Mouse (Mus musculus): Measurements from ENCODE around the gene Nav2. TPM values are rescaled to one million over a fixed set of nuclear protein-coding genes. Genes with fewer than 3 reads are reported as not detected.

Nav2 gene
- total and polyA plus RNA-seq, 3 experiments, result 2.0 to 2.7 TPM; not detected in 1

- H3K4me1 ChIP-seq (ENCODE audit: control insufficient read depth in 1 of 2, insufficient read depth in 2 of 2, low read length in 2 of 2), result no peaks in the 10 kb centered on the region
- H3K27me3 ChIP-seq (ENCODE audit: control insufficient read depth in 1 of 2, insufficient read depth in 2 of 2, low read length in 2 of 2), result peaks cover 0 to 6% of the 10 kb centered on the region in 2 experiments; a peak in 2 of 4 replicates
- no peaks in the 10 kb centered on the region for H3K9me3 ChIP-seq (replicated peaks; ENCODE audit: insufficient read depth, low read length)
These were observed 304.5 kb downstream of the Nav2 start for GRCm38 (mm10) chr7:49213011-49213410.

DNA sequence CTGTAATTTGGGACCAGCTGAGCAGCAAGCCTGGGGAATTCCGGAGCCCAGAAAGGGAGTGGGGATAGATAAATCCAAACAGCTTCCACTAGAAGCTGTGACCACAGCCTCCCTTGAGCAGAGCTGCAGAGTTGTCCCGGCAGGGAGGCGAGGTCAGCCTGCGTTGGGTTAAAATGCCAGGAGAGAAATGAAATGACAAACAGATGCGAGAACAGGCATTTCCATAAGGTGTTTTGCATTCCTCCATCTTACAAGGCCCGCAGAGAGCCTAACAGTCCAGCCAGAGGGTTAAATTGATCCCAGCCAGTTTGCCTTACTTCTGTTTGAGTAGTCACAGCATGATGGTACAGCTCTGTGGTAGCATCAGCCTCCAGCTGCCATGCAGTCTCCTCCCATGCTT lies 309.3 kb downstream of the Nav2 start:
- no peak overlapping the region for H3K27ac ChIP-seq (ENCODE audit: control insufficient read depth, low read depth, low read length)
- peaks cover 0 to 14% of the 10 kb centered on the region in 2 experiments; a peak in 3 of 4 replicates for H3K27me3 ChIP-seq (ENCODE audit: control insufficient read depth in 1 of 2, insufficient read depth in 2 of 2, low read length in 2 of 2)

More at GRCm38 (mm10) chr7:49213011-49213410, 304.5 kb downstream of the Nav2 start:
- no peak overlapping the region for H3K4me3 ChIP-seq (ENCODE audit: control insufficient read depth in 1 of 2, insufficient read depth in 1 of 2, low read depth in 2 of 2, low read length in 2 of 2)
- no peak for TF ChIP-seq NRF1 (IDR thresholded peaks at IDR 0.05; ENCODE audit: insufficient read depth, low read depth, low read length, poor library complexity, severe bottlenecking)
- H3K9ac ChIP-seq (ENCODE audit: control insufficient read depth, low read depth, low read length, poor library complexity, severe bottlenecking), result no peak overlapping the region
- DNase-seq (ENCODE audit: low read depth, low spot score), result no peak
- no peaks in the 10 kb centered on the region for H3K79me2 ChIP-seq (ENCODE audit: control insufficient read depth, insufficient read depth, low read length, poor library complexity)
- no peak overlapping the region for H3K27ac ChIP-seq (ENCODE audit: control insufficient read depth, low read depth, low read length)
- no peaks in the 10 kb centered on the region for H3K36me3 ChIP-seq (ENCODE audit: control insufficient read depth in 1 of 2, insufficient read depth in 2 of 2, low read length in 2 of 2)

GRCm38 (mm10) chr7:49225741-49226140 lies 317.2 kb downstream of the Nav2 start:
- Histone ChIP-seq H3K9ac (ENCODE audit: control insufficient read depth, low read depth, low read length, poor library complexity, severe bottlenecking) (no peak overlapping the region), H3K36me3 (ENCODE audit: control insufficient read depth in 1 of 2, insufficient read depth in 2 of 2, low read length in 2 of 2) (no peaks in the 10 kb centered on the region), H3K9me3 (replicated peaks; ENCODE audit: insufficient read depth, low read length) (no peaks in the 10 kb centered on the region), H3K4me3 (ENCODE audit: control insufficient read depth in 1 of 2, insufficient read depth in 1 of 2, low read depth in 2 of 2, low read length in 2 of 2) (no peak overlapping the region), H3K27me3 (ENCODE audit: control insufficient read depth in 1 of 2, insufficient read depth in 2 of 2, low read length in 2 of 2) (peaks cover 19 to 23% of the 10 kb centered on the region in 2 experiments), H3K27ac (ENCODE audit: control insufficient read depth, low read depth, low read length) (no peak overlapping the region), H3K79me2 (ENCODE audit: control insufficient read depth, insufficient read depth, low read length, poor library complexity) (no peaks in the 10 kb centered on the region), H3K4me1 (ENCODE audit: control insufficient read depth in 1 of 2, insufficient read depth in 2 of 2, low read length in 2 of 2) (no peaks in the 10 kb centered on the region)
- no peak for DNase-seq (ENCODE audit: low read depth, low spot score)
- TF ChIP-seq TCF12 (IDR thresholded peaks at IDR 0.05; ENCODE audit: low read depth, low read length), result no peak
- no peak for TF ChIP-seq KAT2A (conservative IDR thresholded peaks at IDR 0.05; ENCODE audit: low read depth, low read length)
- no peak for TF ChIP-seq POLR2AphosphoS5 (IDR thresholded peaks at IDR 0.05; ENCODE audit: borderline replicate concordance, low read depth, low read length)
- no peak for TF ChIP-seq ZMIZ1 (IDR thresholded peaks at IDR 0.05; ENCODE audit: low read depth, low read length)
- no peak for TF ChIP-seq JUND (IDR thresholded peaks at IDR 0.05; ENCODE audit: low read depth, low read length)
- TF ChIP-seq ELF1 (IDR thresholded peaks at IDR 0.05; ENCODE audit: low read depth, low read length), result no peak
- TF ChIP-seq CHD1 (IDR thresholded peaks at IDR 0.05; ENCODE audit: low read depth, low read length), result no peak
- TF ChIP-seq UBTF (IDR thresholded peaks at IDR 0.05; ENCODE audit: borderline replicate concordance, insufficient read depth, low read depth, low read length), result no peak
- no peak for TF ChIP-seq MAZ (IDR thresholded peaks at IDR 0.05; ENCODE audit: low read depth, low read length)
- no peak for TF ChIP-seq NRF1 (IDR thresholded peaks at IDR 0.05; ENCODE audit: insufficient read depth, low read depth, low read length, poor library complexity, severe bottlenecking)
- TF ChIP-seq MAFK (IDR thresholded peaks at IDR 0.05; ENCODE audit: borderline replicate concordance, low read depth, low read length), result no peak
- TF ChIP-seq EP300 (IDR thresholded peaks at IDR 0.05; ENCODE audit: low read depth in 1 of 2, low read length in 2 of 2), result no peak

More for the DNA sequence above, 309.3 kb downstream of the Nav2 start:
- Histone ChIP-seq H3K4me3 (ENCODE audit: control insufficient read depth in 1 of 2, insufficient read depth in 1 of 2, low read depth in 2 of 2, low read length in 2 of 2) (no peak overlapping the region), H3K9me3 (replicated peaks; ENCODE audit: insufficient read depth, low read length) (no peaks in the 10 kb centered on the region), H3K4me1 (ENCODE audit: control insufficient read depth in 1 of 2, insufficient read depth in 2 of 2, low read length in 2 of 2) (no peaks in the 10 kb centered on the region), H3K36me3 (ENCODE audit: control insufficient read depth in 1 of 2, insufficient read depth in 2 of 2, low read length in 2 of 2) (no peaks in the 10 kb centered on the region), H3K79me2 (ENCODE audit: control insufficient read depth, insufficient read depth, low read length, poor library complexity) (no peaks in the 10 kb centered on the region), H3K9ac (ENCODE audit: control insufficient read depth, low read depth, low read length, poor library complexity, severe bottlenecking) (no peak overlapping the region)
- TF ChIP-seq JUND (IDR thresholded peaks at IDR 0.05; ENCODE audit: low read depth, low read length), result no peak
- no peak for TF ChIP-seq SIN3A (IDR thresholded peaks at IDR 0.05; ENCODE audit: low read length)
- TF ChIP-seq BHLHE40 (IDR thresholded peaks at IDR 0.05; ENCODE audit: borderline replicate concordance, low read depth, low read length), result no peak
- TF ChIP-seq E2F4 (IDR thresholded peaks at IDR 0.05; ENCODE audit: borderline replicate concordance, low read depth, low read length), result no peak
- no peak for DNase-seq (ENCODE audit: low read depth, low spot score)

All from MEL (cell line).